Mouse (Mus musculus): Measurements from ENCODE around the gene Kcng1. TPM values are rescaled to one million over a fixed set of nuclear protein-coding genes. Genes with fewer than 3 reads are reported as not detected.
A peak's percentile ranks its signal among the peaks of the same experiment; 100 is the strongest.

Gene Kcng1
- total RNA-seq, 1 experiment, result 1.3 TPM

DNA sequence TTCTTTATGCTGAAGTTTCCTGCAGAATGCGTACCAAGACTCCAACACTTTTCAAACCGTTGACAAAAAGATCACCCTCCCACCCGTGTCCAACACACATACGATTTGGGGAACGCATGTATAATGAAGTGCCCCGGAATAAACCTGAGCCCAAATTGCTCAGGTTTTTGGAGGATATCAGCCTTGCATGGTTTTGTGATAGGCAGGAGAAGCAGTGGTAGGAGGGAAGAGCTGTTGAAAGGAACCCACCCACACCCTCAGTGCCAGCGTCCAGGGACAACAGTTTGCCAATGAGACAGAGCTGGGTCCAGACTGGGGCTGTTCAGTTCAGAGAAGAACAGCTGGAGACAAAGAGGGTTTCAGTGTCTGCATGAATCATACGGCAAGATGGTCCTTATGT lies 18.1 kb upstream of the Kcng1 start:
- Histone ChIP-seq H3K9ac (ENCODE audit: insufficient read depth, low read depth, low read length, poor library complexity, severe bottlenecking) (no peak overlapping the region), H3K4me3 (ENCODE audit: insufficient read depth in 1 of 2, low read depth in 1 of 2, low read length in 2 of 2, poor library complexity in 1 of 2, severe bottlenecking in 1 of 2) (no peak overlapping the region), H3K27ac (ENCODE audit: insufficient read depth, low read depth, low read length, poor library complexity, severe bottlenecking) (no peak overlapping the region), H3K36me3 (ENCODE audit: control insufficient read depth, insufficient read depth, low read length, poor library complexity, severe bottlenecking) (no peaks in the 10 kb centered on the region), H3K4me1 (ENCODE audit: control insufficient read depth in 2 of 2, insufficient read depth in 2 of 2, low read length in 2 of 2, poor library complexity in 1 of 2) (peaks cover 0 to 3% of the 10 kb centered on the region in 2 experiments; a peak in 1 of 4 replicates), H3K9me3 (ENCODE audit: control insufficient read depth, insufficient read depth, low read depth, low read length) (no peaks in the 10 kb centered on the region)
- no peak for TF ChIP-seq MAFK (IDR thresholded peaks at IDR 0.05; ENCODE audit: insufficient read depth, low read depth, low read length)
- no peak for TF ChIP-seq CHD2 (IDR thresholded peaks at IDR 0.05; ENCODE audit: low read depth, low read length)
- TF ChIP-seq ZC3H11A (IDR thresholded peaks at IDR 0.05; ENCODE audit: borderline replicate concordance, low read depth, low read length), result no peak
- no peak for TF ChIP-seq HCFC1 (IDR thresholded peaks at IDR 0.05; ENCODE audit: borderline replicate concordance, insufficient read depth, low read length)
- TF ChIP-seq ZNF384 (IDR thresholded peaks at IDR 0.05; ENCODE audit: low read depth, low read length), result no peak
- in situ Hi-C loops (cut with MboI; ENCODE audit: low sequenced_read_pairs in 2 of 2, unreplicated experiment in 2 of 2), result no loop called here
- DNase-seq (ENCODE audit: low read depth, low spot score), result no peak

DNA sequence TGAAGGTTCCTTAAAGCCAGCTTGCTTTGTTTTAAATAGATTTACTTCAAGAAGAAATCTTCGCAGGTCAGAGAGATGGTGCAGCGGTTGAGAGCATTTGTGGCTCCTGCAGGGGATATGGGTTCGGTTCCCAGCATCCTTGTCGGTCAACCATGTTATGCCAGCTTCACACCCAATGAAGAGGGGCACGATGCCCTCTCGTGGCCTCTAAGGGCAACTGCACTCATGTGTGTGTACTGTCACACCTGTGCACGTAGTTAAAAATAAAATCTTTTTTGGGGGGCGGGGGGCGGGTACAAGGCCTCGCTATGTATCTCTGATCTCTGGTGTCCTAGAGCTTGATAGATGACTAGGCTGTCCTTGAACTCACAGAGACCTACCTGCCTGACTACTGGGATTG lies 15.0 kb upstream of the Kcng1 start:
- Histone ChIP-seq H3K4me3 (ENCODE audit: insufficient read depth in 1 of 2, low read depth in 1 of 2, low read length in 2 of 2, poor library complexity in 1 of 2, severe bottlenecking in 1 of 2) (no peak overlapping the region), H3K9ac (ENCODE audit: insufficient read depth, low read depth, low read length, poor library complexity, severe bottlenecking) (no peak overlapping the region), H3K27ac (ENCODE audit: insufficient read depth, low read depth, low read length, poor library complexity, severe bottlenecking) (no peak overlapping the region), H3K36me3 (ENCODE audit: control insufficient read depth, insufficient read depth, low read length, poor library complexity, severe bottlenecking) (no peaks in the 10 kb centered on the region), H3K9me3 (ENCODE audit: control insufficient read depth, insufficient read depth, low read depth, low read length) (no peaks in the 10 kb centered on the region), H3K4me1 (ENCODE audit: control insufficient read depth in 2 of 2, insufficient read depth in 2 of 2, low read length in 2 of 2, poor library complexity in 1 of 2) (peaks cover 0 to 2% of the 10 kb centered on the region in 2 experiments; a peak in 1 of 4 replicates)
- TF ChIP-seq MAFK (IDR thresholded peaks at IDR 0.05; ENCODE audit: insufficient read depth, low read depth, low read length) (no peak), ZNF384 (IDR thresholded peaks at IDR 0.05; ENCODE audit: low read depth, low read length) (no peak), ZC3H11A (IDR thresholded peaks at IDR 0.05; ENCODE audit: borderline replicate concordance, low read depth, low read length) (0 out of 2 replicates have a peak, but pooled peaks have one; percentile 27)
- DNase-seq (ENCODE audit: low read depth, low spot score), result no peak
- in situ Hi-C loops (cut with MboI; ENCODE audit: low sequenced_read_pairs in 2 of 2, unreplicated experiment in 2 of 2), result no loop called here

DNA sequence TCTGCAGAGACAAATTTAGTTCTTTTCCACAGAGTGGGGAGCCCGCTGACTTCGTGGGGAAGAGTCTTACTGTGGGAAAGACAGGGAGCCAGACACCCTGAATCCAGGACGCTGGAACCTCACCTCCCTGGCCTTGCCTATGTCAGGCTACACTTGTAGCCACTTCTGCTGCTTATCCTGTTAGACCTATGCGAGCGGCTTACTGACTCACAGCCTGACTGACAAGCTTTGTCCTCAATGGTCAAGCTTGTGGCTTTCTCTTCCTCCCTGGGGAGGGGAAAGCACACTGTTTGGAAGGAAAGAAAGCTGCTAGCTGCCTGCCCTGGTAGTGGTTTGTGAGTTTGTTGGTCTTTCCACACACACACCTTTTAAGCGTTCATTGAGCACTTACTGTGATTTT lies 11.0 kb upstream of the Kcng1 start:
- H3K4me1 ChIP-seq (ENCODE audit: control insufficient read depth in 2 of 2, insufficient read depth in 2 of 2, low read length in 2 of 2, poor library complexity in 1 of 2), result peaks cover 0 to 2% of the 10 kb centered on the region in 2 experiments; a peak in 1 of 4 replicates
- TF ChIP-seq HCFC1 (IDR thresholded peaks at IDR 0.05; ENCODE audit: borderline replicate concordance, insufficient read depth, low read length) (no peak), MAFK (IDR thresholded peaks at IDR 0.05; ENCODE audit: insufficient read depth, low read depth, low read length) (no peak), ZC3H11A (IDR thresholded peaks at IDR 0.05; ENCODE audit: borderline replicate concordance, low read depth, low read length) (no peak), CHD2 (IDR thresholded peaks at IDR 0.05; ENCODE audit: low read depth, low read length) (no peak), ZNF384 (IDR thresholded peaks at IDR 0.05; ENCODE audit: low read depth, low read length) (no peak)
- H3K9me3 ChIP-seq (ENCODE audit: control insufficient read depth, insufficient read depth, low read depth, low read length), result no peaks in the 10 kb centered on the region
- H3K27ac ChIP-seq (ENCODE audit: insufficient read depth, low read depth, low read length, poor library complexity, severe bottlenecking), result no peak overlapping the region
- H3K4me3 ChIP-seq (ENCODE audit: insufficient read depth in 1 of 2, low read depth in 1 of 2, low read length in 2 of 2, poor library complexity in 1 of 2, severe bottlenecking in 1 of 2), result no peak overlapping the region
- no peak overlapping the region for H3K9ac ChIP-seq (ENCODE audit: insufficient read depth, low read depth, low read length, poor library complexity, severe bottlenecking)
- DNase-seq (ENCODE audit: low read depth, low spot score), result no peak
- H3K36me3 ChIP-seq (ENCODE audit: control insufficient read depth, insufficient read depth, low read length, poor library complexity, severe bottlenecking), result no peaks in the 10 kb centered on the region
- in situ Hi-C loops (cut with MboI; ENCODE audit: low sequenced_read_pairs in 2 of 2, unreplicated experiment in 2 of 2), result no loop called here

DNA sequence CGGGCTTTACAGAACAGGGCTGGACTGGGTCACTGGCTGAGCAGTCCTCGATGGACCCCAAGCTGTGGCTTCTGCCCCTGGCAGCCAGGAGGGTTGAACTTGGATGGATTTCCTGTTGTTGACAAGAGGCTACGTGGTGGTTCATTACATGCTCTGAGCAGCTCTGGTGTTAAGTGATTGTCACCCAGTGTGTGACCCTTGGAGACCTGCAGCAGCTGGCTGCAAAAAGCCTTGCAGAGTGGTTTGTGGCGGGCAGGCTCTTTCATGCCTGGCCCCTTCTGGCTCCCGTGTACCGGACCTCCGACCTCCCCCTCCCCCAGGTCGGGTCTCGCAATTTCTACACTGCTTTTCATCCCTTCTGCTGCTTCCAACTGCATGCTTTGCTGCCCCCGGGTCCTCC lies 10.5 kb upstream of the Kcng1 start:
- in situ Hi-C loops (cut with MboI; ENCODE audit: low sequenced_read_pairs in 2 of 2, unreplicated experiment in 2 of 2), result no loop called here
- TF ChIP-seq MAFK (IDR thresholded peaks at IDR 0.05; ENCODE audit: insufficient read depth, low read depth, low read length) (no peak), ZNF384 (IDR thresholded peaks at IDR 0.05; ENCODE audit: low read depth, low read length) (no peak), ZC3H11A (IDR thresholded peaks at IDR 0.05; ENCODE audit: borderline replicate concordance, low read depth, low read length) (no peak), HCFC1 (IDR thresholded peaks at IDR 0.05; ENCODE audit: borderline replicate concordance, insufficient read depth, low read length) (no peak), CHD2 (IDR thresholded peaks at IDR 0.05; ENCODE audit: low read depth, low read length) (no peak)
- H3K9me3 ChIP-seq (ENCODE audit: control insufficient read depth, insufficient read depth, low read depth, low read length), result no peaks in the 10 kb centered on the region
- H3K4me3 ChIP-seq (ENCODE audit: insufficient read depth in 1 of 2, low read depth in 1 of 2, low read length in 2 of 2, poor library complexity in 1 of 2, severe bottlenecking in 1 of 2), result no peak overlapping the region
- no peaks in the 10 kb centered on the region for H3K36me3 ChIP-seq (ENCODE audit: control insufficient read depth, insufficient read depth, low read length, poor library complexity, severe bottlenecking)
- peaks cover 0 to 2% of the 10 kb centered on the region in 2 experiments; a peak in 1 of 4 replicates for H3K4me1 ChIP-seq (ENCODE audit: control insufficient read depth in 2 of 2, insufficient read depth in 2 of 2, low read length in 2 of 2, poor library complexity in 1 of 2)
- no peak for DNase-seq (ENCODE audit: low read depth, low spot score)
- no peak overlapping the region for H3K9ac ChIP-seq (ENCODE audit: insufficient read depth, low read depth, low read length, poor library complexity, severe bottlenecking)
- no peak overlapping the region for H3K27ac ChIP-seq (ENCODE audit: insufficient read depth, low read depth, low read length, poor library complexity, severe bottlenecking)

DNA sequence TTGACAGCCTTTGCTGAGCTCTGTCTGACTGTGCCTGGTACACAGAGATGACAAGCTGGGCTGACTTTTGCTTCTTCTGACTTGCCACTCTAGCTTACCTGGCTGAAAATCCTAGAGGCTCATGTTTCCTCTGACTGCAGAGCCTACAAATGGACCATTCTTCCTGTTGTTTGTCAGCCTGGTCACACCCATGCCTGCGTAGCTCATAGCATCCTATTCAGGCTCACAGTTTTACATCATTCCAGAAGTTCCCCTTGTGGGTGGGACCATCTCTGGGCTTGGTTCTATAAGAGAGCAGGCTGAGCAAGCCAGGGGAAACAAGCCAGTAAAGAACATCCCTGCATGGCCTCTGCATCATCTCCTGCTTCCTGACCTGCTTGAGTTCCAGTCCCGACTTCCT lies 8.3 kb upstream of the Kcng1 start:
- DNase-seq (ENCODE audit: low read depth, low spot score), result no peak
- in situ Hi-C loops (cut with MboI; ENCODE audit: low sequenced_read_pairs in 2 of 2, unreplicated experiment in 2 of 2), result no loop called here
- H3K4me3 ChIP-seq (ENCODE audit: insufficient read depth in 1 of 2, low read depth in 1 of 2, low read length in 2 of 2, poor library complexity in 1 of 2, severe bottlenecking in 1 of 2), result no peak overlapping the region
- H3K36me3 ChIP-seq (ENCODE audit: control insufficient read depth, insufficient read depth, low read length, poor library complexity, severe bottlenecking), result no peaks in the 10 kb centered on the region
- no peak overlapping the region for H3K9ac ChIP-seq (ENCODE audit: insufficient read depth, low read depth, low read length, poor library complexity, severe bottlenecking)
- H3K9me3 ChIP-seq (ENCODE audit: control insufficient read depth, insufficient read depth, low read depth, low read length), result no peaks in the 10 kb centered on the region
- TF ChIP-seq MAFK (IDR thresholded peaks at IDR 0.05; ENCODE audit: insufficient read depth, low read depth, low read length), result no peak
- no peak for TF ChIP-seq HCFC1 (IDR thresholded peaks at IDR 0.05; ENCODE audit: borderline replicate concordance, insufficient read depth, low read length)
- no peak for TF ChIP-seq CHD2 (IDR thresholded peaks at IDR 0.05; ENCODE audit: low read depth, low read length)
- no peak for TF ChIP-seq ZC3H11A (IDR thresholded peaks at IDR 0.05; ENCODE audit: borderline replicate concordance, low read depth, low read length)
- no peak for TF ChIP-seq ZNF384 (IDR thresholded peaks at IDR 0.05; ENCODE audit: low read depth, low read length)
- peaks cover 0 to 7% of the 10 kb centered on the region in 2 experiments; a peak in 1 of 4 replicates for H3K4me1 ChIP-seq (ENCODE audit: control insufficient read depth in 2 of 2, insufficient read depth in 2 of 2, low read length in 2 of 2, poor library complexity in 1 of 2)
- H3K27ac ChIP-seq (ENCODE audit: insufficient read depth, low read depth, low read length, poor library complexity, severe bottlenecking), result no peak overlapping the region

All from ES-E14 (cell line).